Mouse (Mus musculus) spleen, postnatal 4 days (tissue): ENCODE measurements around the gene Capn11.
A peak's percentile ranks its signal among the peaks of the same experiment; 100 is the strongest.

ENCODE experiments used
- DNase-seq, 2 experiments: peaks; one replicate each; pipeline ENCODE4 v3.0.0; 2022; ENCODE audit warnings: low spot score in 2 of 2

The Capn11 gene

GRCm38 (mm10) chr17:45682843-45683242 is 23.7 kb upstream of the Capn11 start:
- no peak for DNase-seq

- no peak for DNase-seq
Measured at GRCm38 (mm10) chr17:45681588-45681987, 22.5 kb upstream of the Capn11 start.

- DNase-seq = no peak
Measured at GRCm38 (mm10) chr17:45680391-45680980, 21.4 kb upstream of the Capn11 start.

- DNase-seq = peak; percentile 71 to 93
Measured at GRCm38 (mm10) chr17:45678106-45678505, 19.0 kb upstream of the Capn11 start.

GRCm38 (mm10) chr17:45672598-45672997 is 13.5 kb upstream of the Capn11 start:
- DNase-seq = no peak

GRCm38 (mm10) chr17:45671821-45672220 is 12.7 kb upstream of the Capn11 start:
- DNase-seq = no peak

GRCm38 (mm10) chr17:45667986-45668385 is 8.9 kb upstream of the Capn11 start:
- DNase-seq = no peak

- DNase-seq = no peak
Measured at GRCm38 (mm10) chr17:45667481-45667880, 8.4 kb upstream of the Capn11 start.

- DNase-seq = no peak
Measured at GRCm38 (mm10) chr17:45666091-45666490, 7.0 kb upstream of the Capn11 start.

GRCm38 (mm10) chr17:45664608-45665007 is 5.5 kb upstream of the Capn11 start:
- no peak for DNase-seq

DNA sequence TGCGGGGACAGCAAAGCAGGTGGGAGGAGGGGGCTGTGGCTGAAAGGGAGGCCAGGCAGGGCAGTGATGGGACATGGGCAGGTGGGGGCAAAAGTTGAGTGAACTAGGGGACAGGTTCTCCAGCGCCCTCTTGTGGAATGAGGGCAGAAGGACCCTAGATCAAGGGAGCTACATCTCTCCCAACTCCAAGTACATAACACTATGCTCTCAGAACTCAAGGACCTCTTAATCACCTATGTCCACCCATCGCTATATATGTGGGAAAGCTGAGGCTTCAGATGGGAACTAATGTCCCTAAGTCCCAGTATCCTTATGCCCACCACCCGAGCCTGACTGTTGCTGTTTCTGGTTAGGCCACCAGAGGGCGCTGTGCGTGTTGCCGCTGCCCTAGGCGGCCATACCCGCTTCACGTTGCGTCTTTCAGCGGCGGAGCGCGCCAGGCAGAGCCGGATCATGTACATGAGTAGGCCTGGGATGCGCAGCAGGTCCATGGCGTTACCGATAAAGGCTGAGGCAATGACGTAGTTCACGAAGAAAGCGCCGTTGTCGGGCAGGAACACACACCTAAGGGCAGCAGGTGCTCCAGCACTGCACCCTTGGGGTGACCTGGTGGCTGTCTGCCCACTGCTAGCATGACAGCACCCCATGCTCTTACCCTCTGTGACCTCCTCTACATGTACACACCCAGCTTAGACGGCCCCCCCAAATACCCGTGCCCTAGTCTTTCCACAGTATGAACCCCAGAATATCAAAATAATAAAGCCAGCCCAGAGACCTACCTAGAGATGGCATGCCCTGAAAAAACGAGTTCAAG is 4.2 kb upstream of the Capn11 start:
- DNase-seq = peak; percentile 73 to 94

GRCm38 (mm10) chr17:45655820-45656219 is 3.3 kb downstream of the Capn11 start:
- peak in 1 of 2 experiments; percentile 38 for DNase-seq

- DNase-seq = peak in 1 of 2 experiments; percentile 40
Measured at GRCm38 (mm10) chr17:45653233-45653632, 5.9 kb downstream of the Capn11 start.

DNA sequence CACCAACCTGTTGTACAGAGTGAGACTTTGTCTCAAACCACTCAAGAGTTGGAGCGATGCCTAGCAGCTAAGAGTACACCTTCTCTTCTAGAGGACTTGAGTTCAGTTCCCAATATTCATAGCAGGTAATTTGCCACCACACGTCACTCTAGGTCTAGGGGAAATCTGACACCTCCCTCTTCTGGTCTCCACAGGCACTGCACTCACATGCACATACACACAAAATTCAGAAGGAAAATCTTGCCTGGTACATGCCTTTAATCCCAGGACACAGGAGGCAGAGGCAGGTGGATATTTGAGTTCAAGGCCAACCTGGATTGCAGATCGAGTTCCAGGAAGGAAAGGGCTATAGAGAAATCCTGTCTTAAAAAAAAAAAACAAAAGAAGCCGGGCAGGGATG is 14.9 kb downstream of the Capn11 start:
- DNase-seq = no peak

- DNase-seq = peak; percentile 67 to 91
Measured at GRCm38 (mm10) chr17:45642701-45643100, 16.4 kb downstream of the Capn11 start.

- no peak for DNase-seq
Measured at GRCm38 (mm10) chr17:45641981-45642380, 17.1 kb downstream of the Capn11 start.

DNA sequence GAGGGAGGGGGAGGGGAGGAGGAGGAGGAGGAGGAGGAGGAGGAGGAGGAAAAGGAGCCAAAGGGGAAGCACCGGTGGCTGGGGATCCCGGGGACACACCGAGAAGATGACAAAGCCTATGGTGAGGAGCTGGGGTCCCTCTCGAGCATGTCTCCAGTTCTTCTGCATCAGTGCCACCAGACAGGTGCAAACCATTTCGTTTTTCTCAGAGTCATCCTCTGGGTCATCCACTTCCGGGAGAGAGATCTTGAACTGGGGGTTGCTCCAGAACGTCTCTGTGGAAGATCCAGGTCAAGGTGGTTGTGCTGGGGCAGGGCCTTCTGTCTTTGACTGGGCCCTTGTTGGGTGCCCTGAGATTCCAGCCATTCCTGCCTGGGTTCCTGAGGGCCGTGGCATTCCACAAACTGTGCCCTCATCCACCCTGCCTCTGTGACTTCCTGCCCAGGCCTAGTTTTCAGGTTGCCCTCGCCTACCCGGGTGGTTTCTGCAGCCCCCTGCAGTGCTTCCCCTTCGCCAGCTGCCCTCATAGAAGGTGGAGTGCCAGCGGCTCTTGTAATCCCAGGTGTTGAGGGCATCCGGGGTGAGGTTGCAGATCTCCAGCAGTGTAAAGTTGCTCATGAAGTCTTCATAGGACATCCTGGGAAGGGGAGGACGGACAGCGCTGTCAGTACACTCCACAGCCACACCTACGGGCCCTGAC is 20.4 kb downstream of the Capn11 start:
- no peak for DNase-seq

GRCm38 (mm10) chr17:45634033-45634432 is 25.1 kb downstream of the Capn11 start:
- DNase-seq = no peak

DNA sequence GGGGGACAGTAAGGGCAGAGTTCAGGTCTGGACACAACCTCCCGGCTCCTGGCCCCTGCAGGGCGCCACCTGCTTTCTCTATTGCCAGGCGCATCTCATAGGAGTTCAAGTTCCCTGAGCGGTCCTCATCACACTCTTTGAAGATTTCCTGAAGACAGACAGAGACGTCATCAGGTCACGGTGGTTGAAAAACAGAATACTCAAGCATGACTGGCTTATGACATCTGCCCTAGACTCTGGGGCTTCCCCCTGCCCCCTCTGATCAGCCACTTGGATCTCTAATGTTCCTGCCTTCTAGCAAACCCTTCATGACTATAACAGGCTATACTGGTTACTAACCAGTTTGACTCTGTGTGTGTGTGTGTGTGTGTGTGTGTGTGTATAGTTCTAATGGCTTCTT is 27.2 kb downstream of the Capn11 start:
- DNase-seq = no peak

DNA sequence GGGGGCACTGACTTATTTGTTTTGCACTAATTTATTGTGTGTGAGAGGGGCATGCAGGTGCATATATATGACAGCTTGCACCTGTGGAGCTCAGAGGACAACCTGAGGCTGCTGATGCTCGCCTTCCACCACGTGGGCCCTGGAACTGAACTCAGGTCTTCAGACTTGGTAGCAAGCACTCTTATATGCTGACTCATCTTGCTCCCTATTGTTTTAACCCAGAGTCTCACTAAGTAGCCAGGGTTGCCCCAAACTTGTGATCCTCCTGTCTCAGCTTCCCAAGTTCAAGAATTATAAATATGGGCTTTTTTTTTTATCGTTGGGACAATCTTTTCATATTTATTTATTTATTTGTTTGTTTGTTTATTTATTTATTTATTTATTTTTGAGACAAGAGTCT is 28.1 kb downstream of the Capn11 start:
- no peak for DNase-seq

- DNase-seq = peak; percentile 64 to 80
Measured at GRCm38 (mm10) chr17:45629861-45630694, 29.0 kb downstream of the Capn11 start.
